Mouse (Mus musculus) heart, embryonic 16.5 days (tissue): ENCODE results near the gene Ndufs2. TPM values are rescaled to one million over a fixed set of nuclear protein-coding genes. Genes with fewer than 3 reads are reported as not detected.

Experiments
- ATAC-seq: fragments of 200-750 bp; cut with Nextera tagmentation; replicated peaks from 2 replicates; pipeline ENCODE4 v1.8.0; 2017; ENCODE audit warnings: moderate number of reproducible peaks; ENCODE audit not compliant: insufficient read depth, low FRiP score; ENCODE audit errors: extremely low read depth
- H3K27ac ChIP-seq: fragments of 300-500 bp; sonication (generic); 2 replicates; pipeline ENCODE4 v1.5.1; 2014; ENCODE audit warnings: mild to moderate bottlenecking, low read length, control low read depth, moderate library complexity
- H3K27me3 ChIP-seq: fragments of 300-500 bp; sonication (generic); 2 replicates; pipeline ENCODE4 v1.6.1; 2014; ENCODE audit warnings: low read length, mixed read lengths; ENCODE audit not compliant: control insufficient read depth, insufficient read depth
- H3K36me3 ChIP-seq: fragments of 300-500 bp; sonication (generic); 2 replicates; pipeline ENCODE4 v1.6.1; 2014; ENCODE audit not compliant: control insufficient read depth, insufficient read depth
- H3K4me1 ChIP-seq: fragments of 300-500 bp; sonication (generic); 2 replicates; pipeline ENCODE4 v1.6.1; 2014; ENCODE audit warnings: low read length, mixed read lengths; ENCODE audit not compliant: control insufficient read depth, insufficient read depth
- H3K4me2 ChIP-seq: fragments of 300-500 bp; sonication (generic); 2 replicates; pipeline ENCODE4 v1.6.1; 2014; ENCODE audit warnings: low read depth, mild to moderate bottlenecking, control low read depth, low read length
- H3K4me3 ChIP-seq: fragments of 300-500 bp; sonication (generic); 2 replicates; pipeline ENCODE4 v1.5.1; 2014; ENCODE audit warnings: mild to moderate bottlenecking, control low read depth, low read length
- H3K9ac ChIP-seq: fragments of 300-500 bp; sonication (generic); 2 replicates; pipeline ENCODE4 v1.6.1; 2014; ENCODE audit warnings: low read length, control low read depth
- H3K9me3 ChIP-seq: fragments of 300-500 bp; sonication (generic); replicated peaks from 2 replicates; pipeline ENCODE4 v1.6.1; 2016; ENCODE audit warnings: low read length; ENCODE audit not compliant: control insufficient read depth
- WGBS: fragments of 180-500 bp; shearing (Covaris S2); extraction: QIAGEN DNeasy Blood & Tissue Kit; methylation state at CpG from one replicate; pipeline ENCODE4 v1.1.7; 2014; 5-methylcytosine and 5-hydroxymethylcytosine counted together
- polyA plus RNA-seq: library from polyadenylated mRNA; unstranded; fragments of >200 nt; fragmentation: Nextera tagmentation; extraction: Ambion mirVana; gene quantifications from 2 replicates; pipeline ENCODE4 v1.2.1, GENCODE M21; 2015

Gene Ndufs2
- polyA plus RNA-seq, 1 experiment from 2014 or later: 700 TPM

GRCm38 (mm10) chr1:171189476-171190114 lies 61.6 kb downstream of the Ndufs2 start:
- Histone ChIP-seq H3K4me3 (peak overlapping the region; percentile 6; the same call in 1 of the 2 replicates), H3K4me2 (peak overlapping the region; percentile 42), H3K36me3 (no peaks in the 10 kb centered on the region), H3K4me1 (peaks cover 50% of the 10 kb centered on the region), H3K27ac (peak overlapping the region; percentile 96), H3K27me3 (0 out of 2 replicates have a peak, but pooled peaks cover 2% of the 10 kb centered on the region), H3K9ac (peak overlapping the region; percentile 63), H3K9me3 (no peaks in the 10 kb centered on the region)
- peak; percentile 87 for ATAC-seq
- WGBS: 45% methylated on average over 14 of the region's 14 CpGs

- H3K27ac ChIP-seq: peak overlapping the region; percentile 96
- peak; percentile 81 for ATAC-seq
- H3K4me3 ChIP-seq: no peak overlapping the region
- peak overlapping the region; percentile 42; the same call in 1 of the 2 replicates for H3K4me2 ChIP-seq
- no peaks in the 10 kb centered on the region for H3K9me3 ChIP-seq
- H3K9ac ChIP-seq: peak overlapping the region; percentile 63
- peaks cover 50% of the 10 kb centered on the region for H3K4me1 ChIP-seq
- 18% methylated on average over 8 of the region's 8 CpGs for WGBS
- H3K36me3 ChIP-seq: no peaks in the 10 kb centered on the region
- no peaks in the 10 kb centered on the region for H3K27me3 ChIP-seq
Observed at GRCm38 (mm10) chr1:171189046-171189445, 62.1 kb downstream of the Ndufs2 start.

DNA sequence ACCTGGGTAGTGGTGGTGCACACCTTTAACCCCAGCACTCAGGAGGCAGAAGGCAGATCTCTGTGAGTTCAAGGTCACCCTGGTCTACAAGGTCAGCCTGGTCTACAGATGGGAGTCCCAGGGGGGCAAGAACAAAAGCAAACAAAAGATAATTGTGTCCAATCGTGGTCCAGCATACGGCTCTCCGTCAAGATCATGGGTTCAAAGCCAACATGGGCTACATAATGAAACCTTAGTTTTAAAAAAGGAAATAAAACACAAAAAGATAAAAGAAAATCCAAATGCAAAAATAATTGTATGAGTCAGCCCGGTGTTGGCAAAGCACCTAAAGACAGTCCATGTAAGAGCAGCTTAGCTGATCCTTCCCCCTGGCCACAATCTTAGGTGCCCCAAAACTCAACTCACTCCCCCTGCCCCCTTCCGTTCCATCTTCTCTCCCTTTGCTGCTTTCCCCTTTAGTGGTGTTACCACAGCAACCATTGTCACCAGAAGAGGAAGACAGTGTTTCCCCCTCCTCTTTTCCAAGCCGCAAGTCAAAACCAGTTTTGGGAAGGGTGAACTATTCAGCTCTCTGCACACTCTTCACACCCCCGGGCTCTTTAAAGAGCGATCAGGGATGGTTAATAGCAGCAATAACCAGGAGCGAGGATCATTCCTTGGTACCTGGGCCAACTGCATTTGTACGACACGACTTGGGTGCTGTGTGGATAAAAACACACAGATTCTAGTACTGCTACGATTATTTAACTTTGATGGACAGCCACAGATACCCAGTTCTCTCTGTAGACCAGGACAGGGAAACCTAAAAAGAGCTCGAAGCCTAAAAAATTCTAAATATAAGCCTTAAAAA lies 63.1 kb downstream of the Ndufs2 start:
- no peak for ATAC-seq
- Histone ChIP-seq H3K9ac (no peak overlapping the region), H3K9me3 (no peaks in the 10 kb centered on the region), H3K36me3 (no peaks in the 10 kb centered on the region), H3K27ac (peak overlapping the region; percentile 96), H3K4me3 (no peak overlapping the region), H3K4me1 (peaks cover 48% of the 10 kb centered on the region), H3K4me2 (no peak overlapping the region), H3K27me3 (no peaks in the 10 kb centered on the region)
- WGBS: 72% methylated on average over 13 of the region's 13 CpGs

DNA sequence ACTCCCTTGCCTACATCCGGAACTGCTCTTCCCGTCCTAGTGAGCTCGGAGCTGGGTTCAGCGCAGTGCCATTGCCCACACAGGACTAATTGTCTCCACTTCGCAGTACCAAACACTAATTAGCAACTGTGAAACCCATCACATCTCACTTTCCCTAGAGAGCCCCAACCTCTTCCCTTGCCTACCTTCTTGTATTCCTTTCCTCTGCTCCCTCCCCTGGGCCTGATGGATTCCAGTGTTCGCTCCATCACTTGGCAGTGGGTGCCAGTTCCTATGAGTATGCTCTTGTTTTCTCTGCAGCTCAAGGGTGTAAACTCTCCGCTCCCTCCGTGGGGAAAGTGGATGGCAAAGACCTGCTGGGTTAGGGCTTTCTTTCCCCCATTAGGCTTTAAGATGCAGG lies 65.5 kb downstream of the Ndufs2 start:
- no peaks in the 10 kb centered on the region for H3K36me3 ChIP-seq
- H3K27ac ChIP-seq: peak overlapping the region; percentile 67
- H3K4me3 ChIP-seq: no peak overlapping the region
- no peak overlapping the region for H3K4me2 ChIP-seq
- no peaks in the 10 kb centered on the region for H3K27me3 ChIP-seq
- peaks cover 40% of the 10 kb centered on the region for H3K4me1 ChIP-seq
- 57% methylated on average over 8 of the region's 8 CpGs for WGBS
- H3K9ac ChIP-seq: no peak overlapping the region
- no peak for ATAC-seq
- no peaks in the 10 kb centered on the region for H3K9me3 ChIP-seq

Other genes starting within 250 kb of the Ndufs2 start
- gene Fcgr4, start 232.5 kb downstream of the Ndufs2 start, polyA plus RNA-seq: 1.1 and 1.3 TPM in 2 replicates
- 10.2 and 10.7 TPM in 2 replicates for gene Fcgr3, start 186.5 kb downstream of the Ndufs2 start, polyA plus RNA-seq
- 2.9 and 3.5 TPM in 2 replicates for gene Cfap126, start 137.5 kb downstream of the Ndufs2 start, polyA plus RNA-seq
- gene Sdhc, start 100.8 kb downstream of the Ndufs2 start, polyA plus RNA-seq: 622 and 629 TPM in 2 replicates
- gene Mpz, start 100.7 kb downstream of the Ndufs2 start, polyA plus RNA-seq: 0.44 and 1.1 TPM in 2 replicates
- gene Pcp4l1, start 55.1 kb downstream of the Ndufs2 start, polyA plus RNA-seq: 48.9 and 57.2 TPM in 2 replicates
- gene Nr1i3, start 37.4 kb downstream of the Ndufs2 start, polyA plus RNA-seq: 0.35 and 0.43 TPM in 2 replicates
- 60.7 and 68.9 TPM in 2 replicates for gene Tomm40l, start 28.9 kb downstream of the Ndufs2 start, polyA plus RNA-seq
- 10.6 and 11.9 TPM in 2 replicates for gene Apoa2, start 26.3 kb downstream of the Ndufs2 start, polyA plus RNA-seq
- gene Fcer1g, start 17.0 kb downstream of the Ndufs2 start, polyA plus RNA-seq: 34.4 and 36.3 TPM in 2 replicates
- gene Adamts4, start 967 bp downstream of the Ndufs2 start, polyA plus RNA-seq: 4.4 and 5.7 TPM in 2 replicates
- 47.5 and 54.9 TPM in 2 replicates for gene B4galt3, start 18.9 kb upstream of the Ndufs2 start, polyA plus RNA-seq
- 32.4 and 41.9 TPM in 2 replicates for gene Ppox, start 29.8 kb upstream of the Ndufs2 start, polyA plus RNA-seq
- 48.5 and 55.8 TPM in 2 replicates for gene Usp21, start 36.6 kb upstream of the Ndufs2 start, polyA plus RNA-seq
- gene Ufc1, start 43.6 kb upstream of the Ndufs2 start, polyA plus RNA-seq: 82.0 and 82.1 TPM in 2 replicates
- 36.0 and 37.6 TPM in 2 replicates for gene Dedd, start 77.8 kb upstream of the Ndufs2 start, polyA plus RNA-seq
- 34.4 and 38.5 TPM in 2 replicates for gene Nit1, start 94.3 kb upstream of the Ndufs2 start, polyA plus RNA-seq
- 76.4 and 84.5 TPM in 2 replicates for gene Pfdn2, start 94.3 kb upstream of the Ndufs2 start, polyA plus RNA-seq
- 0.71 and 1.0 TPM in 2 replicates for gene Klhdc9, start 109.4 kb upstream of the Ndufs2 start, polyA plus RNA-seq
- 0.39 and 0.81 TPM in 2 replicates for gene Nectin4, start 118.7 kb upstream of the Ndufs2 start, polyA plus RNA-seq
- gene Arhgap30, start 137.6 kb upstream of the Ndufs2 start, polyA plus RNA-seq: 3.5 and 7.5 TPM in 2 replicates
- gene Usf1, start 159.9 kb upstream of the Ndufs2 start, polyA plus RNA-seq: 47.5 and 53.1 TPM in 2 replicates
- gene Tstd1, start 167.5 kb upstream of the Ndufs2 start, polyA plus RNA-seq: 3.7 and 4.2 TPM in 2 replicates
- gene F11r, start 186.1 kb upstream of the Ndufs2 start, polyA plus RNA-seq: 76.1 and 80.0 TPM in 2 replicates